Mouse (Mus musculus) skeletal muscle tissue, adult 2 months (tissue): ENCODE measurements at regions not wholly inside any gene's neighbourhood (a gene's known extent, or its start where the extent isn't known, plus 50 kb on each side); places are given as distances from the start of the nearest gene placed in this dataset.

ENCODE experiments used
- DNase-seq: peaks from one replicate; pipeline ENCODE4 v3.0.0-alpha.2; 2012; ENCODE audit warnings: low read depth, low spot score

- DNase-seq: no peak
Measured at GRCm38 (mm10) chr10:46826012-46826411, 1248.4 kb downstream of the Hace1 start.

GRCm38 (mm10) chr10:46826639-46827038, 1249.0 kb downstream of the Hace1 start:
- no peak for DNase-seq

- DNase-seq: no peak
Measured at GRCm38 (mm10) chr10:46827109-46827812, 1249.6 kb downstream of the Hace1 start.

GRCm38 (mm10) chr10:46828164-46828563, 1250.5 kb downstream of the Hace1 start:
- no peak for DNase-seq

- no peak for DNase-seq
Measured at GRCm38 (mm10) chr10:46845578-46846314, 1268.1 kb downstream of the Hace1 start.
